Mouse (Mus musculus): ENCODE measurements around the gene Nol8. TPM values are rescaled to one million over a fixed set of nuclear protein-coding genes. Genes with fewer than 3 reads are reported as not detected.

The Nol8 gene
- polyA plus RNA-seq, 1 experiment from 2014 or later: 14.3 TPM

- ATAC-seq (ENCODE audit: insufficient number of reproducible peaks, insufficient read depth, low FRiP score, low read depth): no peak
- peaks cover 63% of the 10 kb centered on the region for H3K36me3 ChIP-seq (ENCODE audit: control insufficient read depth, insufficient read depth, low read length)
Measured at GRCm38 (mm10) chr13:49691056-49691455, 38.2 kb downstream of the Nol8 start.

GRCm38 (mm10) chr13:49703216-49703779 lies 50.4 kb downstream of the Nol8 start:
- Histone ChIP-seq H3K4me1 (ENCODE audit: control insufficient read depth in 2 of 2, insufficient read depth in 2 of 2, low read length in 2 of 2) (no peaks in the 10 kb centered on the region), H3K36me3 (ENCODE audit: control insufficient read depth, insufficient read depth, low read length) (peaks cover 83% of the 10 kb centered on the region), H3K4me2 (ENCODE audit: low read length) (no peak overlapping the region), H3K9ac (ENCODE audit: low read length) (no peak overlapping the region), H3K4me3 (ENCODE audit: control insufficient read depth in 1 of 2, insufficient read depth in 1 of 2, low read depth in 1 of 2, low read length in 2 of 2) (no peak overlapping the region), H3K27me3 (ENCODE audit: control insufficient read depth, insufficient read depth, low read length) (no peaks in the 10 kb centered on the region), H3K9me3 (ENCODE audit: control insufficient read depth, low read length) (no peaks in the 10 kb centered on the region), H3K27ac (replicated peaks in 1 of 2; ENCODE audit: control insufficient read depth in 1 of 2, insufficient read depth in 1 of 2, low read depth in 2 of 2, low read length in 2 of 2) (no peak overlapping the region)
- 93% methylated on average over 11 of the region's 11 CpGs for whole genome bisulfite sequencing
- ATAC-seq (ENCODE audit: insufficient number of reproducible peaks, insufficient read depth, low FRiP score, low read depth): no peak

More at GRCm38 (mm10) chr13:49691056-49691455, 38.2 kb downstream of the Nol8 start:
- Histone ChIP-seq H3K4me3 (ENCODE audit: control insufficient read depth in 1 of 2, insufficient read depth in 1 of 2, low read depth in 1 of 2, low read length in 2 of 2) (no peak overlapping the region), H3K4me2 (ENCODE audit: low read length) (no peak overlapping the region), H3K27me3 (ENCODE audit: control insufficient read depth, insufficient read depth, low read length) (no peaks in the 10 kb centered on the region), H3K4me1 (ENCODE audit: control insufficient read depth in 2 of 2, insufficient read depth in 2 of 2, low read length in 2 of 2) (no peaks in the 10 kb centered on the region), H3K27ac (replicated peaks in 1 of 2; ENCODE audit: control insufficient read depth in 1 of 2, insufficient read depth in 1 of 2, low read depth in 2 of 2, low read length in 2 of 2) (no peak overlapping the region), H3K9me3 (ENCODE audit: control insufficient read depth, low read length) (no peaks in the 10 kb centered on the region), H3K9ac (ENCODE audit: low read length) (no peak overlapping the region)
- 92% methylated on average over 5 of the region's 5 CpGs for WGBS

GRCm38 (mm10) chr13:49706032-49706690 lies 53.3 kb downstream of the Nol8 start:
- Histone ChIP-seq H3K4me3 (ENCODE audit: control insufficient read depth in 1 of 2, insufficient read depth in 1 of 2, low read depth in 1 of 2, low read length in 2 of 2) (no peak overlapping the region), H3K27ac (replicated peaks in 1 of 2; ENCODE audit: control insufficient read depth in 1 of 2, insufficient read depth in 1 of 2, low read depth in 2 of 2, low read length in 2 of 2) (no peak overlapping the region), H3K36me3 (ENCODE audit: control insufficient read depth, insufficient read depth, low read length) (peaks cover 99% of the 10 kb centered on the region), H3K9me3 (ENCODE audit: control insufficient read depth, low read length) (no peaks in the 10 kb centered on the region), H3K4me1 (ENCODE audit: control insufficient read depth in 2 of 2, insufficient read depth in 2 of 2, low read length in 2 of 2) (no peaks in the 10 kb centered on the region), H3K27me3 (ENCODE audit: control insufficient read depth, insufficient read depth, low read length) (no peaks in the 10 kb centered on the region), H3K9ac (ENCODE audit: low read length) (no peak overlapping the region), H3K4me2 (ENCODE audit: low read length) (no peak overlapping the region)
- WGBS: 90% methylated on average over 3 of the region's 3 CpGs
- ATAC-seq (ENCODE audit: insufficient number of reproducible peaks, insufficient read depth, low FRiP score, low read depth): no peak

GRCm38 (mm10) chr13:49708311-49708710 lies 55.4 kb downstream of the Nol8 start:
- Histone ChIP-seq H3K4me1 (ENCODE audit: control insufficient read depth in 2 of 2, insufficient read depth in 2 of 2, low read length in 2 of 2) (no peaks in the 10 kb centered on the region), H3K9me3 (ENCODE audit: control insufficient read depth, low read length) (no peaks in the 10 kb centered on the region), H3K4me2 (ENCODE audit: low read length) (no peak overlapping the region), H3K4me3 (ENCODE audit: control insufficient read depth in 1 of 2, insufficient read depth in 1 of 2, low read depth in 1 of 2, low read length in 2 of 2) (no peak overlapping the region), H3K27ac (replicated peaks in 1 of 2; ENCODE audit: control insufficient read depth in 1 of 2, insufficient read depth in 1 of 2, low read depth in 2 of 2, low read length in 2 of 2) (no peak overlapping the region), H3K27me3 (ENCODE audit: control insufficient read depth, insufficient read depth, low read length) (no peaks in the 10 kb centered on the region), H3K36me3 (ENCODE audit: control insufficient read depth, insufficient read depth, low read length) (peaks cover 98% of the 10 kb centered on the region), H3K9ac (ENCODE audit: low read length) (no peak overlapping the region)
- no peak for ATAC-seq (ENCODE audit: insufficient number of reproducible peaks, insufficient read depth, low FRiP score, low read depth)
- WGBS: 90% methylated on average over 8 of the region's 8 CpGs

- Histone ChIP-seq H3K27me3 (ENCODE audit: control insufficient read depth, insufficient read depth, low read length) (no peaks in the 10 kb centered on the region), H3K36me3 (ENCODE audit: control insufficient read depth, insufficient read depth, low read length) (peaks cover 98% of the 10 kb centered on the region), H3K27ac (replicated peaks in 1 of 2; ENCODE audit: control insufficient read depth in 1 of 2, insufficient read depth in 1 of 2, low read depth in 2 of 2, low read length in 2 of 2) (no peak overlapping the region), H3K9ac (ENCODE audit: low read length) (no peak overlapping the region), H3K4me1 (ENCODE audit: control insufficient read depth in 2 of 2, insufficient read depth in 2 of 2, low read length in 2 of 2) (no peaks in the 10 kb centered on the region), H3K9me3 (ENCODE audit: control insufficient read depth, low read length) (no peaks in the 10 kb centered on the region), H3K4me3 (ENCODE audit: control insufficient read depth in 1 of 2, insufficient read depth in 1 of 2, low read depth in 1 of 2, low read length in 2 of 2) (no peak overlapping the region), H3K4me2 (ENCODE audit: low read length) (no peak overlapping the region)
- WGBS: 91% methylated on average over 12 of the region's 12 CpGs
- ATAC-seq (ENCODE audit: insufficient number of reproducible peaks, insufficient read depth, low FRiP score, low read depth): no peak
Measured at GRCm38 (mm10) chr13:49712047-49712721, 59.3 kb downstream of the Nol8 start.

- H3K4me2 ChIP-seq (ENCODE audit: low read length): no peak overlapping the region
- H3K36me3 ChIP-seq (ENCODE audit: control insufficient read depth, insufficient read depth, low read length): peaks cover 100% of the 10 kb centered on the region
- no peaks in the 10 kb centered on the region for H3K4me1 ChIP-seq (ENCODE audit: control insufficient read depth in 2 of 2, insufficient read depth in 2 of 2, low read length in 2 of 2)
- no peaks in the 10 kb centered on the region for H3K9me3 ChIP-seq (ENCODE audit: control insufficient read depth, low read length)
- no peak overlapping the region for H3K27ac ChIP-seq (replicated peaks in 1 of 2; ENCODE audit: control insufficient read depth in 1 of 2, insufficient read depth in 1 of 2, low read depth in 2 of 2, low read length in 2 of 2)
- no peak overlapping the region for H3K4me3 ChIP-seq (ENCODE audit: control insufficient read depth in 1 of 2, insufficient read depth in 1 of 2, low read depth in 1 of 2, low read length in 2 of 2)
- H3K9ac ChIP-seq (ENCODE audit: low read length): no peak overlapping the region
- ATAC-seq (ENCODE audit: insufficient number of reproducible peaks, insufficient read depth, low FRiP score, low read depth): no peak
- 90% methylated on average over 3 of the region's 3 CpGs for WGBS
- H3K27me3 ChIP-seq (ENCODE audit: control insufficient read depth, insufficient read depth, low read length): no peaks in the 10 kb centered on the region
Measured at GRCm38 (mm10) chr13:49719310-49719709, 66.4 kb downstream of the Nol8 start.
